Mouse (Mus musculus) testis, postnatal 10 days (tissue): ENCODE measurements around the gene Itsn2.
"Not testable (repeated sequence)": the region's sequence is repeated elsewhere in the genome, so short reads cannot be mapped to it uniquely, and the experiment has no call there.

Source experiments
- DNase-seq: peaks from one replicate; pipeline ENCODE4 v3.0.0; 2021; ENCODE audit warnings: low spot score

The Itsn2 gene

GRCm38 (mm10) chr12:4598666-4599428 lies 6.4 kb downstream of the Itsn2 start:
- DNase-seq, result no peak

GRCm38 (mm10) chr12:4599713-4600112 lies 7.3 kb downstream of the Itsn2 start:
- no peak for DNase-seq

GRCm38 (mm10) chr12:4606625-4607024 lies 14.2 kb downstream of the Itsn2 start:
- DNase-seq, result no peak

- DNase-seq, result no peak
Observed at GRCm38 (mm10) chr12:4614722-4615121, 22.3 kb downstream of the Itsn2 start.

- no peak for DNase-seq
Observed at GRCm38 (mm10) chr12:4624201-4624600, 31.8 kb downstream of the Itsn2 start.

GRCm38 (mm10) chr12:4632957-4633356 lies 40.5 kb downstream of the Itsn2 start:
- DNase-seq, result no peak

GRCm38 (mm10) chr12:4638438-4638837 lies 46.0 kb downstream of the Itsn2 start:
- no peak for DNase-seq

- DNase-seq, result no peak
Observed at GRCm38 (mm10) chr12:4640737-4641136, 48.3 kb downstream of the Itsn2 start.

- no peak for DNase-seq
Observed at GRCm38 (mm10) chr12:4656813-4657212, 64.4 kb downstream of the Itsn2 start.

GRCm38 (mm10) chr12:4664929-4665674 lies 72.7 kb downstream of the Itsn2 start:
- DNase-seq, result no peak

- DNase-seq, result no peak
Observed at GRCm38 (mm10) chr12:4665675-4666037, 73.2 kb downstream of the Itsn2 start.

- DNase-seq, result no peak
Observed at GRCm38 (mm10) chr12:4676336-4676735, 83.9 kb downstream of the Itsn2 start.

GRCm38 (mm10) chr12:4679971-4680370 lies 87.5 kb downstream of the Itsn2 start:
- no peak for DNase-seq

- no peak for DNase-seq
Observed at GRCm38 (mm10) chr12:4685441-4685840, 93.0 kb downstream of the Itsn2 start.

GRCm38 (mm10) chr12:4688386-4688785 lies 95.9 kb downstream of the Itsn2 start:
- DNase-seq, result no peak

GRCm38 (mm10) chr12:4689341-4689740 lies 96.9 kb downstream of the Itsn2 start:
- DNase-seq, result no peak

GRCm38 (mm10) chr12:4691193-4691592 lies 98.8 kb downstream of the Itsn2 start:
- DNase-seq, result no peak

- DNase-seq, result no peak
Observed at GRCm38 (mm10) chr12:4694534-4694933, 102.1 kb downstream of the Itsn2 start.

- DNase-seq, result not testable (repeated sequence)
Observed at GRCm38 (mm10) chr12:4705626-4706025, 113.2 kb downstream of the Itsn2 start.

GRCm38 (mm10) chr12:4706175-4706574 lies 113.7 kb downstream of the Itsn2 start:
- no peak for DNase-seq

- DNase-seq, result no peak
Observed at GRCm38 (mm10) chr12:4706901-4707300, 114.5 kb downstream of the Itsn2 start.

- DNase-seq, result no peak
Observed at GRCm38 (mm10) chr12:4707488-4708017, 115.1 kb downstream of the Itsn2 start.

GRCm38 (mm10) chr12:4708296-4708695 lies 115.9 kb downstream of the Itsn2 start:
- DNase-seq, result no peak
